Mouse (Mus musculus) fibroblast of lung, adult 2 months (primary cell): ENCODE results near the gene Olfr968.

Experiments used
- DNase-seq: peaks from one replicate; pipeline ENCODE4 v3.0.0-alpha.2; 2011; ENCODE audit warnings: low read depth

The Olfr968 gene

DNA sequence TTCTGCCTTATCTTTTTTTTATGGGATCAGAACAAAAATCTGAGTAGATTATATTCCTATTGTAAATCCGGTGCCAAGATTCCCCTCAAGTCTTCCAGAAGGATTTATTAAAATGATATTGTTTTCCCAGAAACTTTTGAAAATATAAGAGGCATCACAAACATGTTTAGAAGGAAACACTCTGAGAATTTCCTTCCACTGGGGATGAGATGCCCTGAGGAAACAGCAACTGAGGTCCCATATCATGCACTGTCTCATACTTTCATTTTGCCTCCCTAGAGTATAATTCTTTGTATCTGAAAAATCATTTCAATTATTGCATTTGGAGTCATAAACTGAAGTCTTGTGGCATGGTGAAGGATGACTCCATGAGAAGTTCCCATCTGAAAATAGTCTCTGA lies at the start of gene Olfr968:
TSS of gene Olfr968 (minus strand) at position 101 of the 400 bp plus-strand sequence.
- no peak for DNase-seq

DNA sequence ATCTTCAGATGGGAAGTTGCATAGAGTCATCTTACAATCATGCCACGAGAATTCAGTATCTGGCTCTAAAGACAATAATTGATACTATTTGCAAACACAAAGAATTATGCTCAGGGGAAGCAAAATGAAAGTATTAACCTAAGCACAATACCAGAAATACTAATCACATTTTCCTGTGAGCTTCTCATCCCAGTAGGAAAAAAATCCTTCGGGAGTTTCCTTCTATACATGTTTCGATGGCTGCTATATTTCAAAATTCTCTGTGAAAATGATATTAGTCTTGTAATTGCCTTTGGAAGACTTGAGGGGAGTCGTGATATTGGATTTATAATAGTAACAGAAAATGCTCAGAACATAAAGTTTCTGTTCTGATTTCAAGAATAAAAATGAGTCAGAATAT lies 25.5 kb upstream of the Olfr968 start, which contains the start of gene Olfr970:
TSS of gene Olfr970 (plus strand) at position 301 of the 400 bp plus-strand sequence.
- no peak for DNase-seq

DNA sequence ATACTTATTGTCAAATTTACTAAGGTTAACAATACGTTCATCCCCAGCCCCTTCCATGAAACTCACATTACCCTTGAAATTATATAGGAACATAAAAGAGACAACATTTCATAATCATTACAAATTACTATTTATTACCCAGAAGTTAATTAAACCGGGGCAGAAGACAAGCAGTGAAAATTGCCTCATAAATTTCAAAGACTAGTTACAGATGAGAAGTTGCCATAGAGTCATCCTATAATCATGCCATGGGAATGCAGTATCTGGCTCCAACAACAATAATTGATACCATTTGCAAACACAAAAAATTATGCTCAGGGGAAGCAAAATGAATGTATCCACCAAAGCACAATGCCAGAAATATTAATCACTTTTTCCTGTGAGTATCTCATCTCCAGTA lies 7.5 kb upstream of the Olfr968 start, which contains the start of gene Olfr969:
TSS of gene Olfr969 (plus strand) at position 388 of the 400 bp plus-strand sequence.
- DNase-seq: no peak

DNA sequence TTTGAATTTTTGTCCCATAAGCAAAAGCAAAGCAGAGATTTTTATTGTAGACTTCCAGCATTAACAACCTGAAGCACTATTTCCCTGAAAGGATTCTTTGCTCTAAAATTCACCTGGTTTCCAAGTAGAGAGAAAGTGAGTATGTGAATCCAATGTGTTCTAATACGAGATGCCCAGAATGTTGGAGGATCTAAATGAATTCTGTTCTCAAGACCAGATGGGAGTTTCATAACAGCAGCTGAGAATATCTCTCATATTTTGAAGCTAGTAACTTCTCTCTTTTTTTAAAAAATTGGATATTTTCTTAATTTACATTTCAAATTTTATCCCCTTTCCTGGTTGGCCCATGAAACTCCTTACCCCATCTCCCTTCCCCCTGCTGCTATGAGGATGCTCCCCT lies 36.6 kb downstream of the Olfr968 start:
- no peak for DNase-seq

DNA sequence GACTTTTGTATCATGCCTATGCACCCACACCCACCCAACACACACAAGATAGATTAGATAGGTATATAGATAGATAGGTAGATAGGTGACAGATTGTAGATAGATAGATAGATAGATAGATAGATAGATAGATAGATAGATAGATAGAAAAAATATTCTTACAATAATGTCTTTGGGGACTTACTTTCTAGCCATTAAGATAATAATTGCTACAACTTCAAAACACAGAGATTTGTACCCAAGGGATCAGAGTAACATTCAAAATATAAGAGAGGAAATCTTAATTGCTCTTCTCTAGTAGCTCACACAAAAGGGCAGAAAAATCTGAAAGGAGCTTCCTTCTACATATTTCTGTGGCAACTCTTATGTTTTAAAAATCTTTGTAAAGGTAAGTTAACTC lies 37.1 kb downstream of the Olfr968 start, which contains the start of gene Olfr967:
TSS of gene Olfr967 (plus strand) at position 301 of the 400 bp plus-strand sequence.
- no peak for DNase-seq

DNA sequence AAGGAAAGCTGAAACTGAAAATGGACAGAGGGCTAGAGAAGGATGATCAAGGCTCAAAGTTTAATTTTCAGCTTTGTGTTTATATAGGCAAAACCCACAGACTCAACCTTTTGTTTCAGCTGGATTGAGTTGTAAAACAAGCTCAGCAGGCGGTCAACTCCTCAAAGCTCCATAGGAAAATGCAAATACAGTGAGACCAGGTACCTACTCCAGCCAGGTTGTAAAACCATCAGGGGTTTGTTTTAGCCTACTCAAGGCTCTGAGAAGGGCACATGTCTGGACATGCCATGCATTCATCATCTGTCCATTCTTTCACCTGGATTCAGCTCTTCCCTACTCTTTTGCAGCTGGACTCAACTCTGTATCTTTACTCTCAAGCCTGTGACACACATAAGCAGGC lies 42.3 kb downstream of the Olfr968 start:
- DNase-seq: no peak

DNA sequence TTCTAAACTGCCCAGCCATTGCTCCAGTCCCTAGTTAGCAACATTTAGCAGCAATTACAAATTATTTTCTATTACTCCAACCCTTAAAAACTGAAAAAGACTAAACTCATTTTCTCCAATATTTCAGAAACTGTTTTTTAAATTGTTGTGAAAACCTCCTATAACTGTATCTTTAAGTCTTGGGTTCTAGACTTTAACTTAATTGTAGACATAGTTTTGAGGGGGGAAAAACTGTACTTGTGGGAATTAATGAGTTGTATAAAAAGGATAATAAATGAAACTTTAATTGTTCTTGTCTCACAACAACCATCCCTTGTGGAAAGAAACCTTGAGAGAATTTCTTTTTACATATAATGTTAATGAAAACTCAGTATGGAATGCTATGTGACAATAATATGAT lies 52.4 kb downstream of the Olfr968 start, which contains the start of gene Olfr150:
TSS of gene Olfr150 (plus strand) at position 301 of the 400 bp plus-strand sequence.
- no peak for DNase-seq
